8 mouse cellular contexts compared by ENCODE assay signal in genomic region chr15:98984681-98985080, GRCm38 (mm10). TPM values are rescaled to one million over a fixed set of nuclear protein-coding genes. Genes with fewer than 3 reads are reported as not detected.
A peak's percentile ranks its signal among the peaks of the same experiment; 100 is the strongest.
DNase-seq lines count a peak whose midpoint lies in the region; ATAC-seq and TF ChIP-seq lines count a peak whose summit lies in the region.

No protein-coding gene starts in this region.

- no peaks in the 10 kb centered on the region for H3K9me3 ChIP-seq in limb, embryonic 12.5 days

- no peak overlapping the region for H3K27ac ChIP-seq in limb, embryonic 12.5 days
- peak overlapping the region; percentile 70 for H3K27ac ChIP-seq in olfactory bulb, adult 2 months (ENCODE audit: insufficient read depth, low read depth, low read length)

- no peaks in the 10 kb centered on the region for H3K27me3 ChIP-seq in limb, embryonic 12.5 days

- H3K4me1 ChIP-seq in limb, embryonic 12.5 days (replicated peaks): peaks cover 54% of the 10 kb centered on the region
- peaks cover 30% of the 10 kb centered on the region for H3K4me1 ChIP-seq in olfactory bulb, adult 2 months (ENCODE audit: control insufficient read depth, insufficient read depth, low read length)

- no peak overlapping the region for H3K9ac ChIP-seq in limb, embryonic 12.5 days (replicated peaks)

- TF ChIP-seq POLR2A in olfactory bulb, adult 2 months (IDR thresholded peaks at IDR 0.05; ENCODE audit: insufficient read depth, low read depth, low read length): no peak

- H3K36me3 ChIP-seq in limb, embryonic 12.5 days: no peaks in the 10 kb centered on the region

- no peak for TF ChIP-seq CTCF in olfactory bulb, adult 2 months (IDR thresholded peaks at IDR 0.05; ENCODE audit: insufficient read depth, low read depth, low read length)

- ATAC-seq in limb, embryonic 12.5 days (ENCODE audit: insufficient number of reproducible peaks, insufficient read depth, low FRiP score, low TSS enrichment, low read depth): no peak

- peak overlapping the region; percentile 66 for H3K4me2 ChIP-seq in limb, embryonic 12.5 days

- DNase-seq in cerebellum, adult 11-12 months: peak; percentile 47
- DNase-seq in cerebellum, adult 9-11 months: no peak
- DNase-seq in retina, embryonic 14.5 days (ENCODE audit: low spot score): peak; percentile 57
- DNase-seq in retina, postnatal 1 day: no peak
- DNase-seq in yolk sac, embryonic 10.5 days (ENCODE audit: low spot score): no peak
- no peak for DNase-seq in adrenal gland, postnatal 4 days (ENCODE audit: low spot score in 2 of 2)

- WGBS in limb, embryonic 12.5 days: 70% methylated on average over 6 of the region's 6 CpGs
- WGBS in olfactory bulb, adult 2 months: 33% methylated on average over 6 of the region's 6 CpGs

- no peak overlapping the region for H3K4me3 ChIP-seq in limb, embryonic 12.5 days (replicated peaks)
- no peak overlapping the region for H3K4me3 ChIP-seq in olfactory bulb, adult 2 months (ENCODE audit: insufficient read depth, low read depth, low read length)

RNA-seq across cellular contexts. Expression of gene Tuba1a, which starts 31.2 kb away (rescaled TPM):
- polyA plus RNA-seq in limb, embryonic 12.5 days (2016; fragmentation: Nextera tagmentation; extraction: Ambion mirVana): 1,314 and 1,328 TPM in 2 replicates
- 1,035 TPM in 1 of 2 replicates, not detected in the other for polyA plus RNA-seq in olfactory bulb, adult 2 months (2012; ENCODE audit: insufficient read depth, insufficient read length, low replicate concordance, missing spikeins)
- 100 to 1,000 TPM; 323 to 446 TPM for total RNA-seq in adrenal gland, postnatal 4 days (2021)

RNA-seq across cellular contexts. Expression of gene Gm49450, which starts 31.3 kb away (rescaled TPM):
- not detected in 2 replicates for polyA plus RNA-seq in limb, embryonic 12.5 days (2016; fragmentation: Nextera tagmentation; extraction: Ambion mirVana)
- polyA plus RNA-seq in olfactory bulb, adult 2 months (2012; ENCODE audit: insufficient read depth, insufficient read length, low replicate concordance, missing spikeins): not detected in 2 replicates
- total RNA-seq in adrenal gland, postnatal 4 days (2021): not detected

RNA-seq across cellular contexts. Expression of gene Tuba1c, which starts 45.0 kb away (rescaled TPM):
- 128 and 135 TPM in 2 replicates for polyA plus RNA-seq in limb, embryonic 12.5 days (2016; fragmentation: Nextera tagmentation; extraction: Ambion mirVana)
- not detected in 2 replicates for polyA plus RNA-seq in olfactory bulb, adult 2 months (2012; ENCODE audit: insufficient read depth, insufficient read length, low replicate concordance, missing spikeins)
- 100 to 1,000 TPM; 200 to 217 TPM for total RNA-seq in adrenal gland, postnatal 4 days (2021)

RNA-seq across cellular contexts. Expression of gene Tuba1b, which starts 50.3 kb away (rescaled TPM):
- polyA plus RNA-seq in limb, embryonic 12.5 days (2016; fragmentation: Nextera tagmentation; extraction: Ambion mirVana): 1,691 and 1,695 TPM in 2 replicates
- 649 and 1,228 TPM in 2 replicates for polyA plus RNA-seq in olfactory bulb, adult 2 months (2012; ENCODE audit: insufficient read depth, insufficient read length, low replicate concordance, missing spikeins)
- 100 to 1,000 TPM; 512 to 526 TPM for total RNA-seq in adrenal gland, postnatal 4 days (2021)

Comparison
In these comparisons a context has a peak if more than half of its experiments do, and no peak if none do; other contexts are left out.
1. DNase-seq: peak in cerebellum, adult 11-12 months (single experiment) and retina, embryonic 14.5 days (single experiment); none in cerebellum, adult 9-11 months (single experiment), retina, postnatal 1 day (single experiment), yolk sac, embryonic 10.5 days (single experiment) and adrenal gland, postnatal 4 days (0 of 2).
2. RNA of gene Tuba1c, which starts 45.0 kb away (polyA plus RNA-seq): 128 to 135 TPM in limb, embryonic 12.5 days; not detected in olfactory bulb, adult 2 months; every median in the first group is over 100 times any median in the second.